In genomic region chr13:51411243-51411642, GRCm38 (mm10) we compare ENCODE assay signal across 11 mouse cellular contexts. TPM values are rescaled to one million over a fixed set of nuclear protein-coding genes. Genes with fewer than 3 reads are reported as not detected.
DNase-seq lines count a peak whose midpoint lies in the region; ATAC-seq and TF ChIP-seq lines count a peak whose summit lies in the region.
"Had no signal": no experiment of that assay in that cellular context is flagged by ENCODE, and none has a peak within 500 bp of the region (broad histone marks: within the 10 kb centered on the region; RNA-seq: fewer than 3 reads in every experiment).

No protein-coding gene starts in this region.

- H3K9ac ChIP-seq in forebrain, embryonic 12.5 days: no peak overlapping the region
- H3K9ac ChIP-seq in forebrain, postnatal 0 days: no peak overlapping the region
- H3K9ac ChIP-seq in heart, embryonic 16.5 days (ENCODE audit: low read length): peak overlapping the region; percentile 55

- H3K27me3 ChIP-seq in forebrain, embryonic 12.5 days: peaks cover 27% of the 10 kb centered on the region
- no peaks in the 10 kb centered on the region for H3K27me3 ChIP-seq in forebrain, postnatal 0 days (ENCODE audit: insufficient read depth, low read length)
- peaks cover 2% of the 10 kb centered on the region; the same call in 1 of the 2 replicates for H3K27me3 ChIP-seq in heart, embryonic 16.5 days (ENCODE audit: control insufficient read depth, insufficient read depth, low read length)
- no peaks in the 10 kb centered on the region for H3K27me3 ChIP-seq in myocyte (ENCODE audit: control insufficient read depth, insufficient read depth, insufficient read length)

- WGBS in forebrain, embryonic 12.5 days: 72% methylated on average over 9 of the region's 9 CpGs
- 75% methylated on average over 9 of the region's 9 CpGs for WGBS in forebrain, postnatal 0 days
- 53% methylated on average over 9 of the region's 9 CpGs for WGBS in lung, adult 2 months
- WGBS in heart, embryonic 16.5 days: 51% methylated on average over 9 of the region's 9 CpGs

- peaks cover 22% of the 10 kb centered on the region for H3K4me1 ChIP-seq in forebrain, embryonic 12.5 days
- H3K4me1 ChIP-seq in forebrain, postnatal 0 days (ENCODE audit: insufficient read depth): peaks cover 11% of the 10 kb centered on the region; the same call in 1 of the 2 replicates
- no peaks in the 10 kb centered on the region for H3K4me1 ChIP-seq in lung, adult 2 months (ENCODE audit: control insufficient read depth, insufficient read depth, low read length)
- H3K4me1 ChIP-seq in heart, embryonic 16.5 days (ENCODE audit: control insufficient read depth, insufficient read depth, low read length): peaks cover 8% of the 10 kb centered on the region; the same call in 1 of the 2 replicates

- H3K4me3 ChIP-seq in forebrain, embryonic 12.5 days (replicated peaks): no peak overlapping the region; the same call in 1 of the 2 replicates
- H3K4me3 ChIP-seq in forebrain, postnatal 0 days (ENCODE audit: low read depth, low read length): no peak overlapping the region
- peak overlapping the region; percentile 8 for H3K4me3 ChIP-seq in lung, adult 2 months (replicated peaks; ENCODE audit: extremely low read depth, low read depth, low read length)
- peak overlapping the region; percentile 37 for H3K4me3 ChIP-seq in heart, embryonic 16.5 days (ENCODE audit: low read length)
- no peak overlapping the region for H3K4me3 ChIP-seq in myocyte

- no peak for TF ChIP-seq CTCF in forebrain, postnatal 0 days (IDR thresholded peaks at IDR 0.05; ENCODE audit: low read depth)
- no peak for TF ChIP-seq CTCF in lung, adult 2 months (IDR thresholded peaks at IDR 0.05; ENCODE audit: insufficient read depth, low read length)

- H3K36me3 ChIP-seq in forebrain, embryonic 12.5 days (replicated peaks): peaks cover 12% of the 10 kb centered on the region; the same call in 1 of the 2 replicates
- no peaks in the 10 kb centered on the region for H3K36me3 ChIP-seq in forebrain, postnatal 0 days (ENCODE audit: insufficient read depth)
- H3K36me3 ChIP-seq in heart, embryonic 16.5 days (ENCODE audit: control insufficient read depth, insufficient read depth): peaks cover 10% of the 10 kb centered on the region; the same call in 1 of the 2 replicates
- H3K36me3 ChIP-seq in myocyte (ENCODE audit: control insufficient read depth, insufficient read depth): no peaks in the 10 kb centered on the region

- peaks cover 18% of the 10 kb centered on the region for H3K79me2 ChIP-seq in myocyte (ENCODE audit: control insufficient read depth, insufficient read depth)

- no peak for ATAC-seq in forebrain, embryonic 12.5 days (ENCODE audit: low FRiP score)
- ATAC-seq in forebrain, postnatal 0 days: no peak
- ATAC-seq in heart, embryonic 16.5 days (replicated peaks; ENCODE audit: extremely low read depth, insufficient read depth, low FRiP score): no peak

- DNase-seq in forebrain, postnatal 0 days: no peak
- no peak for DNase-seq in lung, adult 2 months
- DNase-seq in lung, postnatal 36 days: no peak
- no peak for DNase-seq in adrenal gland, postnatal 25 days
- DNase-seq in layer of hippocampus, adult 11-12 months (ENCODE audit: low spot score): no peak
- DNase-seq: B cell, adult 2 months; kidney, postnatal 25 days had no signal

- no peaks in the 10 kb centered on the region for H3K9me3 ChIP-seq in forebrain, embryonic 12.5 days
- no peaks in the 10 kb centered on the region for H3K9me3 ChIP-seq in forebrain, postnatal 0 days (ENCODE audit: low read length)
- H3K9me3 ChIP-seq in heart, embryonic 16.5 days (replicated peaks; ENCODE audit: control insufficient read depth, low read length): no peaks in the 10 kb centered on the region; the same call in 1 of the 2 replicates

- peak overlapping the region; percentile 27 for H3K4me2 ChIP-seq in forebrain, embryonic 12.5 days
- H3K4me2 ChIP-seq in forebrain, postnatal 0 days (ENCODE audit: low read depth): no peak overlapping the region
- H3K4me2 ChIP-seq in heart, embryonic 16.5 days (ENCODE audit: low read depth, low read length): peak overlapping the region; percentile 84
- peak overlapping the region; percentile 59 for H3K4me2 ChIP-seq in myocyte (ENCODE audit: low read depth)

- H3K27ac ChIP-seq in forebrain, embryonic 12.5 days: peak overlapping the region; percentile 42; the same call in 1 of the 2 replicates
- no peak overlapping the region for H3K27ac ChIP-seq in forebrain, postnatal 0 days (ENCODE audit: low read depth, low read length)
- peak overlapping the region; percentile 66 for H3K27ac ChIP-seq in heart, embryonic 16.5 days (ENCODE audit: low read length)
- H3K27ac ChIP-seq: macrophage had no signal

- no peak overlapping the region for H3ac ChIP-seq in myocyte (ENCODE audit: control insufficient read depth, insufficient read length)

- no peak for TF ChIP-seq POLR2A in lung, adult 2 months (IDR thresholded peaks at IDR 0.05; ENCODE audit: borderline replicate concordance, extremely low read depth, low read depth, low read length)
- TF ChIP-seq POLR2A in myocyte (IDR thresholded peaks at IDR 0.05; ENCODE audit: insufficient read length, low read depth): no peak

TF ChIP-seq in myocyte, 11 proteins besides CTCF, POLR2A, EP300 and RAD21:
- TF ChIP-seq REST (IDR thresholded peaks at IDR 0.05; ENCODE audit: insufficient read depth, insufficient read length) (no peak), TCF12 (IDR thresholded peaks at IDR 0.05; ENCODE audit: insufficient read depth, poor library complexity, severe bottlenecking) (no peak), MYOD1 (IDR thresholded peaks at IDR 0.05; ENCODE audit: control insufficient read depth in 1 of 3, insufficient read length in 2 of 3, low read depth in 2 of 3) (no peak), TCF3 (IDR thresholded peaks at IDR 0.05; ENCODE audit: insufficient read length, low read depth) (no peak), CEBPB (IDR thresholded peaks at IDR 0.05; ENCODE audit: insufficient read depth, poor library complexity, severe bottlenecking) (no peak), USF1 (IDR thresholded peaks at IDR 0.05; ENCODE audit: low read depth) (no peak), MYOG (IDR thresholded peaks at IDR 0.05; ENCODE audit: control insufficient read depth in 1 of 3, insufficient read depth in 1 of 3, insufficient read length in 2 of 3, low read depth in 2 of 3) (no peak), POLR2AphosphoS2 (IDR thresholded peaks at IDR 0.05; ENCODE audit: insufficient read length, low read depth) (no peak), SRF (IDR thresholded peaks at IDR 0.05; ENCODE audit: control insufficient read depth, insufficient read length, low read depth) (no peak), MAX (IDR thresholded peaks at IDR 0.05; ENCODE audit: low read depth) (no peak)

RNA-seq across cellular contexts. Expression of gene S1pr3, which starts 2.8 kb away (rescaled TPM):
- polyA plus RNA-seq in forebrain, embryonic 12.5 days (2016; fragmentation: Nextera tagmentation; extraction: Ambion mirVana): 27.8 and 32.0 TPM in 2 replicates
- total RNA-seq in forebrain, postnatal 0 days (2014; rRNA removed): 4.2 and 8.4 TPM in 2 replicates
- polyA plus RNA-seq in forebrain, postnatal 0 days (2015; fragmentation: Nextera tagmentation; extraction: Ambion mirVana): 7.4 and 9.6 TPM in 2 replicates
- polyA plus RNA-seq in lung, adult 2 months (2012; rRNA removed): 38.6 and 51.1 TPM in 2 replicates
- polyA plus RNA-seq in heart, embryonic 16.5 days (2015; fragmentation: Nextera tagmentation; extraction: Ambion mirVana): 23.4 and 30.2 TPM in 2 replicates
- 9.7 TPM for polyA plus RNA-seq in myocyte (2012; fragmentation: generic; extraction: Trizol)
- total RNA-seq in adrenal gland, postnatal 25 days (2021): 12.2 and 16.1 TPM in 2 replicates
- polyA plus RNA-seq: macrophage had no signal

Comparison
In these comparisons a context has a peak if more than half of its experiments do, and no peak if none do; other contexts are left out.
1. H3K4me3 ChIP-seq: peak in lung, adult 2 months (single experiment) and heart, embryonic 16.5 days (single experiment); none in forebrain, embryonic 12.5 days (single experiment), forebrain, postnatal 0 days (single experiment) and myocyte (single experiment).